Mouse (Mus musculus) inflammation-experienced regulatory T-cells, adult 6 months (primary cell): Measurements from ENCODE around the gene Adamtsl3. TPM values are rescaled to one million over a fixed set of nuclear protein-coding genes. Genes with fewer than 3 reads are reported as not detected.

Source experiments
- ATAC-seq: one replicate; pipeline ENCODE4 v1.8.0; 2017
- polyA plus RNA-seq, 3 experiments: library from polyadenylated mRNA; unstranded; fragments of 100-300 nt; shearing (Covaris generic); gene quantifications; one replicate each; pipeline ENCODE4 v1.2.1; 2017

Gene Adamtsl3
- polyA plus RNA-seq, 3 experiments from 2014 or later: 0.16 TPM; not detected in 2

GRCm38 (mm10) chr7:82530583-82530982 is 195.1 kb downstream of the Adamtsl3 start:
- no peak for ATAC-seq

- no peak for ATAC-seq
Measured at GRCm38 (mm10) chr7:82531376-82531775, 195.9 kb downstream of the Adamtsl3 start.

- ATAC-seq: no peak
Measured at GRCm38 (mm10) chr7:82533188-82533587, 197.7 kb downstream of the Adamtsl3 start.

GRCm38 (mm10) chr7:82533747-82534504 is 198.4 kb downstream of the Adamtsl3 start:
- ATAC-seq: no peak

GRCm38 (mm10) chr7:82544390-82544919 is 209.0 kb downstream of the Adamtsl3 start:
- no peak for ATAC-seq

DNA sequence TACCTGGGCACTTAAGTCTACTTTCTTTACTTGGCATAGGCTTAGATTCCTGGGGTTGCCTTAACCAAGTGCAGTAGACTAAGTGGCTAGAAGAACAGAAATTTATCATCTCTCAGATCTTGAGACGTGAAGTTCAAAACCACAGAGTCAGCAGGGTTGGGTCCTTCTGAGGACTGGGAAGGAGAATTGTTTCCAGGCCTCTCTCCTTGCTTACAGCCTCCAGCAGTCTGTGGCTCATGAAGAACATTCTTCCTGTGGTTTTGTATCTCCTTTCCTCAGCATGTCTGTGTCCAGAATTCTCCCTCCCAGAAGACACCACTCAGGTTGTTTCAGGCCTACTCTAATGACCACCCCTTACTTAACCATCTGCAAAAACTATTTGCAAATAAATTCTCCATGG is 216.5 kb downstream of the Adamtsl3 start:
- no peak for ATAC-seq

- no peak for ATAC-seq
Measured at GRCm38 (mm10) chr7:82555803-82556202, 220.3 kb downstream of the Adamtsl3 start.

DNA sequence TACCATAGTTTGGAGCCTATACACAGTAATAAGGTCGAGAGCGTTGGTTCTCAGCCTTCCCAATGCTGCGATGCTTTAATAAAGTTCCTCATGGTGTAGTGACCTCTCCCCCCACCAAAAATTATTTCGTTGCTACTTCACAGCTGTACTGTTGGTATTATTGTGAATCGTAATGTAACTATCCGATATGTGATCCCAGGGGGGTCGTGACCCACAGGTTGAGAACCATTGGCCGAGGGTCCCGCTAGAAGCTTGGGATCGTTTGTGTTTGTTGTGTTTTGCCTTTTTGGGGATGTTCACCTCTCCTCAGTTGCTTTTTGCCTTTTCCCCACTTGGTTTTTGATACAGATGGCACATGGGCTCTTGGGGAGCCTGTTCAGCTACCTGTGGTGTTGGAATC is 220.9 kb downstream of the Adamtsl3 start:
- ATAC-seq: no peak

DNA sequence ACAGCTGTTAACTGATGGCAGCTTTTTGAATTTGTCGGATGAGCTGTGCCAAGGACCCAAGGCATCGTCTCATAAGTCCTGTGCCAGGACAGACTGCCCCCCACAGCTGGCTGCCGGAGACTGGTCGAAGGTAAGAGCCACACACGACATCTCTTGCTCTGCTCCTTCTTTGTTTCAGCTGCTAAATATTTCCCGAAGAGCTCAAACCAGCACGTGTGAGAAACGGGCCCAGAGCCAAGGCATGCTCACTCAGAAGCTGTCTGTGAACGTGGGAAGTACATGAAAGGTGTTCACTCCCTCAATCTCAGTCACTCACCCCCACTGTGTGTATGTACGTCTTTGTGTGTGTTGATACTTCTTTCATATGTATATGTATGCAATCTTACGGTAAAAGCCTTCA is 221.6 kb downstream of the Adamtsl3 start:
- no peak for ATAC-seq

GRCm38 (mm10) chr7:82566688-82567087 is 231.2 kb downstream of the Adamtsl3 start:
- no peak for ATAC-seq

DNA sequence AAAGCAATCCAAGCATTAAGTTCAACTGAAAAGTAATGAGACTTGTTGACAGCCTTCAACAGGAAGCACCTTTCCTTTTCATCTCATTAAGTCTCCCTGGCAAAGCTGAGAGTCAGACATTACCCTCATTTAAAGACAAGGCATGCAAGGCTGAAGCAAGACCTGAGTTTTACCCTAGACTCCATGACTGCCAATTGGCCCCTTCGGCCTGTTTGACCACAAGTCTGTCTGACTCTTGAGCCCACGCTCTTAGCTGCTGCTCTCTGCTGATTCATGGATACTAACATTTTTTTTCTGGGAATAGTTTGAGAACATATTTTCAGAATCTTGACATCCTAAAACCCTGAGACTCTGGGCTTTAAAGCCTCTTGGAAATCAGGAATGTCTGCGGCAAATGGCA is 232.3 kb downstream of the Adamtsl3 start:
- no peak for ATAC-seq

- ATAC-seq: no peak
Measured at GRCm38 (mm10) chr7:82572981-82573380, 237.5 kb downstream of the Adamtsl3 start.

- no peak for ATAC-seq
Measured at GRCm38 (mm10) chr7:82580007-82580406, 244.5 kb downstream of the Adamtsl3 start.

GRCm38 (mm10) chr7:82581802-82582201 is 246.3 kb downstream of the Adamtsl3 start:
- ATAC-seq: no peak

DNA sequence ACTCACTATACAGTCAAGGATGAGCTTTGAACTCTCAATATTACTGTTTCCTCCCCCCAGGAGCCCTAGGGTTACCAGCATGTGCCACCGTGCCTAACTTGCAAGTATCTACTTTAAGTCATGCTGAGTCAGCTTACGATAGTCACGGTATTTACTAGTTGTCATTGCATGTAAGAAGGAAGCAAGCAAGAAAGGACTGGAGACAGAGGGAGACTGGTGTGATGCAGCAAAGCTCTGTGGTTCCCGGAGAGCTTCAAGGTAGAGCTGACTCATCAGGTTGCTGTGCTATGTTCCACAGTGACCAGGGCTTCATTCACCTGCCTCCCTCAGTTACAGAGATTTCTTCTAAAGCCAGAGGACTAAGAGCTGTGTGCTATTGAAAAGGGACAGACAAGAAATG is 247.0 kb downstream of the Adamtsl3 start:
- no peak for ATAC-seq

GRCm38 (mm10) chr7:82590931-82591330 is 255.4 kb downstream of the Adamtsl3 start:
- ATAC-seq: no peak

GRCm38 (mm10) chr7:82602008-82602407 is 266.5 kb downstream of the Adamtsl3 start:
- ATAC-seq: no peak

- ATAC-seq: no peak
Measured at GRCm38 (mm10) chr7:82605425-82605824, 269.9 kb downstream of the Adamtsl3 start.

GRCm38 (mm10) chr7:82609629-82610028 is 274.1 kb downstream of the Adamtsl3 start:
- ATAC-seq: no peak

DNA sequence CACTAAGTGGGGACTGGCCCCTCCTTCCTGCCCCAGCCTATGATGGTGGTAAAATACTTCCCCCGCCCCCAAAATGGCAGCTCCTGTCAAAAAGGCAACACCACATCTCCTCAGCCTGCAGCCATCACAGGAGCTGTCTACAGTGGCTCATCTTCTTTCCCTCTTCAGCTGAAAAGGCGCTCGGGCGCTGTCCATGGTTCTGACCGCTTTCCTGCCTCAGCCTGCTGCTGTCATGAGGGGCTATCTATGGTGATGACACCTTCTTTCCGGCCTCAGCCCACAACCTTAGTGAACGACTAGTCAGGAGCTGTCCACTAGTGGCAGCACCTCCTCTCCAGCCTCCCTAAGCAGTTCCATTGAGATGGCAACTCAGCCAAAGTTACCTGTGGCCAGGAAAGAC is 289.8 kb downstream of the Adamtsl3 start:
- ATAC-seq: no peak

DNA sequence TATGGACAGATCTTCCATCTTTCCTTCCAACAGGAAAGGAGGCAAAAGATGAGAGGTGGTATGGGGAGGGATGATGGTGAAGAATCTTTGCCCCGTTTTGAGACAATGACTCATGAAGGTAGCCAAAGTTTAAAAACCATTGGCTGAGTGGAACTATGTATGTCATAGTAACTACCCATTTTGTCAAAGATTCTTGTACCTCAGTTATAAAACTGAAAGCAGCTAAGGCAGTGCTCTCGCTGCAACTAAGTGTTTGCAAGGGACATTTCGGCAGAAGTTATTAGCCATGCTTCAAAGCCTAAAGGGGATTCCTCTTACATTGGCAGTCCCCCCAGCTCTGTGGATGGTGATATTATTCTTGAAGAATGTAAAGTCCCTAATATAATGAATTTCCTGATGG is 311.7 kb downstream of the Adamtsl3 start:
- no peak for ATAC-seq

- no peak for ATAC-seq
Measured at GRCm38 (mm10) chr7:82647909-82648308, 312.4 kb downstream of the Adamtsl3 start.

DNA sequence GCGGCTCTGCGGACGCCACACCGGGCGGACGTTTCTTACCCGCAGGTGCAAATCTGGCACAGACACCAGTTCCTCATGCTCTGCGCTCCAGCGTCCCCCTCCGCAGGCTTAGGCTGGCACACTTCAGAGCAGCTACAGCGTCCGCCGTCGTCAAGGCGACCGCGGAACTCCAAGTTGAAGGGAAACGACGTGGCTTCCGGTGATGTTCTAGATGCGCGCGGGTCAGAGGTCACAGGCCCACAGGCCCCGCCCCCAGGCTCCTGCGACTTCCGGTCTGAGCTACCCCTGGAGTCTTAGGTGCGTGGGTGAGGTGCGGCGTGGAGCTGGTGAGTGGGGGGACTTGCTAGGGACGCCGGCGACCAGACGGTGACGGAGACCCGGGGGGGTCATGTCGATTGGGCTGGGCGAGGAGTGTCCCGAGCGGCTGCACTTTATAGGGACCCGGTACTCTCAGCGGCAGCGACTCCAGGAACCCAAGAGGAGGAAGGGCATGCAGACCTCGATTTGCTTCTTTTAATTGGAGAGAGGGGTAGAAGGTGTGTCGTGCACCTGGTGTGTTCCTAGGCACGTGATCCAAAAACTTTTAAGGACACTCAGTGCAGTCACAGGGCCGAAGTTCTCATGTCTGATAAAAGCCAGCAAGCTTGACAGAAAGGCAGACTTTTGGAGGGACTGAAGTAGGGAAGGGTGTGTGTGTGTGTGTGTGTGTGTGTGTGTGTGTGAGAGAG is 313.0 kb downstream of the Adamtsl3 start, which contains the start of the genes Saxo2 and Efl1:
Gene Saxo2, minus strand, starts transcription at position 176 of the 728 bp plus-strand sequence.
Gene Efl1, plus strand, starts transcription at position 262 of the 728 bp plus-strand sequence.
- ATAC-seq: peak; percentile 98

- ATAC-seq: peak; percentile 50
Measured at GRCm38 (mm10) chr7:82649081-82649445, 313.6 kb downstream of the Adamtsl3 start.
